Mouse (Mus musculus) retina, embryonic 14.5 days (tissue): ENCODE measurements around the gene Smim8.

Source experiments
- DNase-seq: peaks from one replicate; pipeline ENCODE4 v3.0.0-alpha.2; 2015; ENCODE audit warnings: low spot score

Smim8 gene

GRCm38 (mm10) chr4:34719421-34719820, 58.8 kb downstream of the Smim8 start:
- DNase-seq, result no peak
